Mouse (Mus musculus): ENCODE results near the gene Mpst.

Gene Mpst

GRCm38 (mm10) chr15:78436380-78437192, 30.4 kb downstream of the Mpst start:
- peak; percentile 64 for DNase-seq (ENCODE audit: low read depth, low spot score)

GRCm38 (mm10) chr15:78437237-78438017, 31.2 kb downstream of the Mpst start:
- no peak for DNase-seq (ENCODE audit: low read depth, low spot score)

DNA sequence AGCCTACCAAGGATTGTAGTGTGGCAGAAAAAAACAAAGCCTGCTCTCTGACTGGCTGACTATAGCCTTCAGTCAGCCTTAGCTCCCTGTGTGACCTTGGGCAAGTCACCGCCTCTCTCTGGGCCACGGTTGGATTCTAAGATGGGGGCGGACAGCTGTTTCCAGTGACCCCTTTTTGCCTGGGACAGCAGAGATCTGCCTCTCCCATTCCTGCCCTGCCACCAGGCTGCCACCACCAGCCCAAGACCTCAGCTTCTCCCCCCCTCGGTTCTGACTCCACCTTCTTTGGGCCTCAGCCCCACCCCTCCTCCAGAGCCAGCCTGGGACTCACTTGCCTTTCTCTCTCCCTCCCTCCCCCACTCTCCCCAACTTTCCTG, 31.8 kb downstream of the Mpst start:
- DNase-seq (ENCODE audit: low read depth, low spot score), result no peak

GRCm38 (mm10) chr15:78438505-78438904, 32.3 kb downstream of the Mpst start:
- DNase-seq (ENCODE audit: low read depth, low spot score), result no peak

- DNase-seq (ENCODE audit: low read depth, low spot score), result no peak
These were observed 32.8 kb downstream of the Mpst start for GRCm38 (mm10) chr15:78438973-78439372.

DNA sequence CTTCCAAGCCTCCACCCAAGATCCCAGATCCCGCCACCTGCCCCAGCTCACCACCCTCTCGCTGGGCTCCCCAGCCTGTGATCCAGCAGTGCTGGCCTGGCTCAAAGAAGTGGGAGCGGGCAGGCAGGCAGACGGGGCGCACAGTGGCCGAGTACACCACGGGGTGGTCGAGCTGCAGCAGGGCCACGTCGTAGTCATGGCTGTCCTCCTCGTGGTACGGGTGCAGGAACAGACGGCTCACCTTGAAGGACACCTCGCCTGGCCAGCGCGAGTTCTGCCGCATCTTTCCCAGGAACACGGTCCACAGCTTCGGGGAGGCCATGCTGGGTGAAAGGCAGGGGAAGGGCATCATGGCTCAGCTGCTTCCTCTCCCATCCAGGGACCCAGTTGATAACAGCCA, 36.0 kb downstream of the Mpst start:
- DNase-seq (ENCODE audit: low read depth, low spot score), result no peak

GRCm38 (mm10) chr15:78443857-78444256, 37.6 kb downstream of the Mpst start:
- DNase-seq (ENCODE audit: low read depth, low spot score), result no peak

- no peak for DNase-seq (ENCODE audit: low read depth, low spot score)
These were observed 40.9 kb downstream of the Mpst start for GRCm38 (mm10) chr15:78447121-78447520.

- DNase-seq (ENCODE audit: low read depth, low spot score), result peak; percentile 94
These were observed 41.7 kb downstream of the Mpst start for GRCm38 (mm10) chr15:78447746-78448535.

DNA sequence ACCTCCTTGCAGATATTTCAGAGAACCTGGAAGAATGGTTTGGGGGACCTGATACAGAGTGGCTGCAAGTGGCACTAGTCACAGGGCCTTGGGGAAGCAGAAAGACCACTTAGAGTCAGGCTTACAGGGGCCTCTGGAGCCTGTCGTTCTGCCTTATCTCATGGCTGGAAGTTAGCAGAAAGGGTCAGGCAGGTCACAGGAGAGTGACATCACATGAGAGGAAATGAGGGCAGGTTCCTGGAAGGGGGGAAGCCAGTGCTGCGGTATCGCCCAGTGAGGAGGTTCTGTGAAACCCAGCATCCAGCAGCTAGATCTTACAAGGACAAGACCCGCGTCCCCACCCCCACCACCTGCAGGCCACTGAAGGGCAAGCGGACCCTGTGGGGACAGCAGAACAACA, 42.9 kb downstream of the Mpst start:
- peak; percentile 67 for DNase-seq (ENCODE audit: low read depth, low spot score)

DNA sequence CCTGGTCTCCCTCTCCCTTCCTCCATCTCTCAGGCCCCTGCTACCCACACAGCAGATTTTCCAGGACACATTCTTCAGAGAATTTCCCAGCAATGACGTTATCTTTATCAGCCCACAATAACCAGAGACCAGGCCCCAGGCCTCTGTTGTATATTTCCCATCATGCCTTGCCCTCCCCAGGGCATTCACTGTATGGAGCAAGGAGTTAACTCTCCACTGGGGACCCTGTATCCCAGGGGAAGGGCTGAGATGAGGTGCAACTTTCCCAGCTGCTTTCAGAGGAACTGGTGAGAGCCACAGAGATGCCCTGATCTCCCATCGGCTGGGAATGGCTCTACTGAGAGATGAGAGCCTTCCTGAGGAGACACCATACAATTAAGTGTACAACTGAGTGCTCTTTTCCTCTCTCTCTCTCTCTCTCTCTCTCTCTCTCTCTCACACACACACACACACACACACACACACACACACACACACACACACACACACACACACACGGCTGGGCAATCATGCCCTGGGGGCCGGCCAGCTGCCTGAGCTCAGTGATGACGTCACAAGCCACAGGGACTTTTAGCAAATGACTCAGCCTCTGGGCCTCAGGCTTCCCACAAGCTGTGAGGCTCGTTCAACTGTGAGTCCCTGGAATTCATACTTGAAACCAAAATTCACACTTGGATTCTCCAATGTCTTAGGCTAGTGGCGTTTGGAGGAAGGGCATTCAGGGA, 43.6 kb downstream of the Mpst start:
- DNase-seq (ENCODE audit: low read depth, low spot score), result peak; percentile 92

GRCm38 (mm10) chr15:78450419-78450768, 44.2 kb downstream of the Mpst start:
- DNase-seq (ENCODE audit: low read depth, low spot score), result peak; percentile 70

DNA sequence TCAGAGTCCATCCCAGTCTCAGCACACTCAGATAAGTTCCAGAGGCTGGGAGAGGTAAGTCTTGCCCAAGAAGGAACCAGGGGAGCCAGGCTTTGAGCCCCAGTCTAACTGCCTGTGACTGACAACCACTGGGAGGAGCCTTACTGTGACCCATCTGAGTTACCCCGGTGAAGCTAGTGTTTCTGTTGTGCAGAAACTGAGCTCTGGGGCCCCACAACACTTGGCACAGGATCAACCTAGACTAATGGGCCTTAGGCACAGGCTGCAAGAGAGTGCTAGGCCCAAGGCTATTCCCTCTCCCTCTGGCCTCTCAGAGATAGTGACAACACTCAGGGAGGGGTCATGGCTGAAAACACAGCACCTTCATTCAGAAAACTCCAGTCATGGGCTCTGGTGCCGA, 45.0 kb downstream of the Mpst start:
- DNase-seq (ENCODE audit: low read depth, low spot score), result peak; percentile 48

GRCm38 (mm10) chr15:78452929-78453328, 46.7 kb downstream of the Mpst start:
- no peak for DNase-seq (ENCODE audit: low read depth, low spot score)

- no peak for DNase-seq (ENCODE audit: low read depth, low spot score)
These were observed 49.0 kb downstream of the Mpst start for GRCm38 (mm10) chr15:78455168-78455567.

DNA sequence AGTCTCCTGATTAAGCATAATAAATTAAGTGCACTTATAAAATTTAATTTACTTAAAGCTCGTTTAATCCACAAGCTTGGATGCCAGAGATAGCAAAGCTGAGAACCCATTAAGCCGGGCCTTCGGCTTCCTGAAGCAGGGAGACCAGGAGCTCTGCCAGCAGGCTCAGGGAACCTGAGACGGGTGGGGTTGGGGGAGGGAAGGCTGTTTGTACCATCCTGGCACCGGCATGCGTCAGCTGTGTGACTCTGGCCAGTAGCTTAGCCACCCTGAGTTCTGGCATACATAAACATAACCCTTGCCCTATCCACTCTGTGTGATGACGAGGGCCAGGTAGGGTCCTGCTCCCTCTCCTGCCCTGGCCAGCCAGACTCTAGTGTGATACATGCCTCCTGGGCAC, 49.8 kb downstream of the Mpst start:
- no peak for DNase-seq (ENCODE audit: low read depth, low spot score)

DNA sequence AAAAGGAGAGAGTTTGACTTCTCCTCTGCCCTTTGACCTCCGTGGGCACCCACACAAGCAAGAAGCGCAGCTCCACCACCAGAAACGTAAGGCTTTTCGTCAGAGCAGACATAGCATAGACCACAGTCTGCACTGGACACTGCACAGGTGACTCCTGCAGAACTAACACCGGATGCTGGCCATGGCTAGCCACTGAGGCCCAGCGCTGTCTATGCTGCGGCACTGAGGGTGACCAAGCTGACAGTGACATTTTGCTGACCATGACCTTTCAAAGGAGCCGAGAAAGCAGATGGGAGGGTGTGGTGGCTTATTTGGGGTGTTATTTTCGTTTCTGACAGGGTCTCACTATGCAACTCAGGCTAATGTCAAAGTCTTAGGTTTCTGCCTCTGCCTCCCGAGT, 51.0 kb downstream of the Mpst start:
- no peak for DNase-seq (ENCODE audit: low read depth, low spot score)

DNA sequence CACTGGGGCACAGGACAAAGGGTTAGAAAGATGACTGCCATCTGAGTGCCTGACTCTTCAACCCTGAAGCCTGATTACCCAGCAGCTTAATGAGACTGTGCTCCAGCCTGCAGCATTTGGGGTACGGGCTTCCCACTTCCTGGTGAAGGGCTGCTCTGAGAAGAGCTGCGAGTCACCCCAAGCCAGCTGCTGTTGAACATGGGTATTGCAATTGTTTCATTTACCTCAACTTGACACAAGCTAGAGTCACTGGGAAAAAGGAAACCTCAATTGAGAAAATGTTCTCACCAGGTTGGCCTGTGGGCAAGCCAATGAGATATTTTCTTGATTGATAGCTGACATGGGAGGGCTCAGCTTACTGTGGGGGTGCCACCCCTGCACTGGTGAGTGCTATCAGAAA, 56.8 kb downstream of the Mpst start:
- DNase-seq (ENCODE audit: low read depth, low spot score), result peak; percentile 76
